Mouse (Mus musculus) CD4-positive naive resting alpha-beta T cell, adult 76 days (primary cell): ENCODE results near the gene Luzp2. TPM values are rescaled to one million over a fixed set of nuclear protein-coding genes. Genes with fewer than 3 reads are reported as not detected.

ENCODE experiments used
- total RNA-seq: library from RNA; stranded (reverse); gene quantifications from one replicate; pipeline ENCODE4 v1.2.4, GENCODE M21; 2023

Luzp2 gene
- not detected for total RNA-seq

GRCm38 (mm10) chr7:54835372-54835851 lies at the start of gene Luzp2:
Luzp2 (plus strand) TSS chr7:54835498.

